Mouse (Mus musculus) heart, adult 9 months (tissue): ENCODE results near the gene Zfp981.
"Not testable (repeated sequence)": the region's sequence is repeated elsewhere in the genome, so short reads cannot be mapped to it uniquely, and the experiment has no call there.

ENCODE experiments used
- DNase-seq, 2 experiments: peaks; one replicate each; pipeline ENCODE4 v3.0.0; 2022; ENCODE audit warnings: low spot score in 2 of 2

The Zfp981 gene

GRCm38 (mm10) chr4:146485183-146485939 lies 16.5 kb upstream of the Zfp981 start:
- DNase-seq: not testable (repeated sequence)

GRCm38 (mm10) chr4:146486753-146487152 lies 15.1 kb upstream of the Zfp981 start:
- DNase-seq: not testable (repeated sequence)

- not testable (repeated sequence) for DNase-seq
Measured at GRCm38 (mm10) chr4:146489196-146489595, 12.6 kb upstream of the Zfp981 start.

GRCm38 (mm10) chr4:146491993-146492392 lies 9.8 kb upstream of the Zfp981 start:
- DNase-seq: not testable (repeated sequence)

- DNase-seq: no peak
Measured at GRCm38 (mm10) chr4:146492439-146492838, 9.4 kb upstream of the Zfp981 start.

GRCm38 (mm10) chr4:146492851-146493250 lies 9.0 kb upstream of the Zfp981 start:
- DNase-seq: no peak

GRCm38 (mm10) chr4:146493319-146493907 lies 8.4 kb upstream of the Zfp981 start:
- DNase-seq: not testable (repeated sequence)

- DNase-seq: no peak
Measured at GRCm38 (mm10) chr4:146494980-146495379, 6.8 kb upstream of the Zfp981 start.

GRCm38 (mm10) chr4:146497695-146498275 lies 4.0 kb upstream of the Zfp981 start:
- DNase-seq: not testable (repeated sequence)

- DNase-seq: not testable (repeated sequence)
Measured at GRCm38 (mm10) chr4:146509029-146509428, 7.2 kb downstream of the Zfp981 start.

- DNase-seq: not testable (repeated sequence)
Measured at GRCm38 (mm10) chr4:146511871-146512270, 10.0 kb downstream of the Zfp981 start.

- no peak for DNase-seq
Measured at GRCm38 (mm10) chr4:146516474-146516873, 14.6 kb downstream of the Zfp981 start.

GRCm38 (mm10) chr4:146517150-146517549 lies 15.3 kb downstream of the Zfp981 start:
- DNase-seq: not testable (repeated sequence)

GRCm38 (mm10) chr4:146520723-146521122 lies 18.9 kb downstream of the Zfp981 start:
- no peak for DNase-seq

GRCm38 (mm10) chr4:146534574-146534973 lies 32.7 kb downstream of the Zfp981 start:
- no peak for DNase-seq

GRCm38 (mm10) chr4:146535883-146536282 lies 34.1 kb downstream of the Zfp981 start:
- no peak for DNase-seq

- DNase-seq: not testable (repeated sequence)
Measured at GRCm38 (mm10) chr4:146579905-146580873, 78.4 kb downstream of the Zfp981 start.
